Comparison of ENCODE assay signal across 8 mouse cellular contexts in genomic region chr4:140665760-140666159, GRCm38 (mm10). TPM values are rescaled to one million over a fixed set of nuclear protein-coding genes. Genes with fewer than 3 reads are reported as not detected.
DNase-seq lines count a peak whose midpoint lies in the region; ATAC-seq and TF ChIP-seq lines count a peak whose summit lies in the region.

TSS of gene Arhgef10l (minus strand) at chr4:140666012.

- no peak within 1 kb of the TSS for H3K27ac ChIP-seq in forebrain, embryonic 13.5 days
- no peak within 1 kb of the TSS for H3K27ac ChIP-seq in hindbrain, embryonic 14.5 days
- no peak within 1 kb of the TSS for H3K27ac ChIP-seq in midbrain, postnatal 0 days (ENCODE audit: low read depth, low read length)

- peaks cover 9% of the 10 kb centered on the region for H3K4me1 ChIP-seq in G1E (ENCODE audit: insufficient read depth, low read depth, low read length)
- H3K4me1 ChIP-seq in forebrain, embryonic 13.5 days: peaks cover 17% of the 10 kb centered on the region
- H3K4me1 ChIP-seq in hindbrain, embryonic 14.5 days (replicated peaks; ENCODE audit: control insufficient read depth, insufficient read depth, low read length): no peaks in the 10 kb centered on the region; the same call in 1 of the 2 replicates
- H3K4me1 ChIP-seq in midbrain, postnatal 0 days (ENCODE audit: insufficient read depth, low read length): no peaks in the 10 kb centered on the region

- TF ChIP-seq CTCF in G1E (IDR thresholded peaks at IDR 0.05; ENCODE audit: low read depth, low read length): no peak
- TF ChIP-seq CTCF in midbrain, postnatal 0 days (IDR thresholded peaks at IDR 0.05): no peak

- no peaks in the 10 kb centered on the region for H3K36me3 ChIP-seq in G1E (replicated peaks)
- no peaks in the 10 kb centered on the region for H3K36me3 ChIP-seq in forebrain, embryonic 13.5 days (ENCODE audit: poor library complexity, severe bottlenecking)
- no peaks in the 10 kb centered on the region for H3K36me3 ChIP-seq in hindbrain, embryonic 14.5 days (replicated peaks; ENCODE audit: control insufficient read depth, insufficient read depth)
- H3K36me3 ChIP-seq in midbrain, postnatal 0 days (ENCODE audit: insufficient read depth, low read length): no peaks in the 10 kb centered on the region

- no peak within 1 kb of the TSS for H3K4me2 ChIP-seq in forebrain, embryonic 13.5 days
- no peak within 1 kb of the TSS for H3K4me2 ChIP-seq in hindbrain, embryonic 14.5 days (replicated peaks)
- H3K4me2 ChIP-seq in midbrain, postnatal 0 days (ENCODE audit: low read depth, low read length, poor library complexity, severe bottlenecking): no peak within 1 kb of the TSS

- H3K9me3 ChIP-seq in G1E (replicated peaks): no peaks in the 10 kb centered on the region
- H3K9me3 ChIP-seq in forebrain, embryonic 13.5 days (replicated peaks): no peaks in the 10 kb centered on the region
- H3K9me3 ChIP-seq in hindbrain, embryonic 14.5 days (ENCODE audit: control insufficient read depth, low read length): no peaks in the 10 kb centered on the region
- no peaks in the 10 kb centered on the region for H3K9me3 ChIP-seq in midbrain, postnatal 0 days (ENCODE audit: low read length)

- 81% methylated on average over 11 of the region's 11 CpGs for WGBS in forebrain, embryonic 13.5 days
- 77% methylated on average over 11 of the region's 11 CpGs for WGBS in hindbrain, embryonic 14.5 days
- 79% methylated on average over 11 of the region's 11 CpGs for whole genome bisulfite sequencing in midbrain, postnatal 0 days

- no peak for ATAC-seq in G1E (ENCODE audit: extremely low read depth, insufficient number of reproducible peaks, low FRiP score, poor library complexity, severe bottlenecking)
- ATAC-seq in forebrain, embryonic 13.5 days: no peak
- no peak for ATAC-seq in hindbrain, embryonic 14.5 days (ENCODE audit: low FRiP score)
- no peak for ATAC-seq in midbrain, postnatal 0 days (ENCODE audit: low FRiP score)

- intact Hi-C loops in left cerebral cortex, postnatal 25 days (cut with DNase I): no loop called here

- no peak for DNase-seq in G1E (ENCODE audit: low spot score)
- DNase-seq in adrenal gland, adult 8-10 months: peak; percentile 68
- DNase-seq in hindbrain, embryonic 14.5 days (ENCODE audit: low spot score): no peak
- DNase-seq in left cerebral cortex, postnatal 25 days (ENCODE audit: low spot score in 2 of 2): peak in 1 of 2 experiments; percentile 28
- no peak for DNase-seq in midbrain, postnatal 0 days (ENCODE audit: low spot score)
- DNase-seq in frontal cortex, postnatal 14 days (ENCODE audit: low spot score in 2 of 2): no peak
- no peak for DNase-seq in frontal cortex, postnatal 10 days (ENCODE audit: low spot score in 2 of 2)

- H3K9ac ChIP-seq in forebrain, embryonic 13.5 days: no peak within 1 kb of the TSS
- no peak within 1 kb of the TSS for H3K9ac ChIP-seq in hindbrain, embryonic 14.5 days
- H3K9ac ChIP-seq in midbrain, postnatal 0 days (replicated peaks; ENCODE audit: low read length, poor library complexity, severe bottlenecking): no peak within 1 kb of the TSS

- no peak within 1 kb of the TSS for H3K4me3 ChIP-seq in G1E (ENCODE audit: low read depth, low read length)
- H3K4me3 ChIP-seq in forebrain, embryonic 13.5 days: no peak within 1 kb of the TSS
- no peak within 1 kb of the TSS for H3K4me3 ChIP-seq in hindbrain, embryonic 14.5 days (replicated peaks; ENCODE audit: low read length)
- H3K4me3 ChIP-seq in midbrain, postnatal 0 days (ENCODE audit: low read depth, low read length): no peak within 1 kb of the TSS

- H3K27me3 ChIP-seq in G1E (ENCODE audit: insufficient read depth, low read length): peaks cover 41% of the 10 kb centered on the region
- no peaks in the 10 kb centered on the region; the same call in 1 of the 2 replicates for H3K27me3 ChIP-seq in forebrain, embryonic 13.5 days
- H3K27me3 ChIP-seq in hindbrain, embryonic 14.5 days (ENCODE audit: control insufficient read depth, insufficient read depth, low read length): no peaks in the 10 kb centered on the region
- H3K27me3 ChIP-seq in midbrain, postnatal 0 days (ENCODE audit: insufficient read depth, low read length): no peaks in the 10 kb centered on the region

RNA-seq across cellular contexts. Expression of gene Arhgef10l, which starts in this region (rescaled TPM):
- total RNA-seq in G1E (2014; fragmentation: Nextera tagmentation) (19.4 and 25.0 TPM in 2 replicates), G1E (2017) (24.7 and 27.4 TPM in 2 replicates)
- polyA plus RNA-seq in G1E (2012): 32.6 and 43.4 TPM in 2 replicates
- 10 to 100 TPM; 13.3 to 46.3 (median 28.5) TPM for total RNA-seq in adrenal gland, adult 8-10 months (2022)
- 20.2 and 22.0 TPM in 2 replicates for polyA plus RNA-seq in forebrain, embryonic 13.5 days (2015; fragmentation: Nextera tagmentation; extraction: Ambion mirVana)
- polyA plus RNA-seq in hindbrain, embryonic 14.5 days (2014; fragmentation: Nextera tagmentation; extraction: Ambion mirVana): 19.6 and 21.9 TPM in 2 replicates
- total RNA-seq in left cerebral cortex, postnatal 25 days (2021): 10 to 100 TPM; 53.2 to 57.9 TPM
- 68.7 and 81.1 TPM in 2 replicates for total RNA-seq in midbrain, postnatal 0 days (2014; rRNA removed)
- polyA plus RNA-seq in midbrain, postnatal 0 days (2015; fragmentation: Nextera tagmentation; extraction: Ambion mirVana): 20.7 and 23.1 TPM in 2 replicates
